Mouse (Mus musculus) liver, adult (tissue): Measurements from ENCODE around the gene Prkn.

Experiments used
- GATA4 ChIP-seq: IDR thresholded peaks from 2 replicates; pipeline ENCODE4 v1.6.1; 2014; ENCODE audit warnings: mild to moderate bottlenecking, low read length; ENCODE audit not compliant: insufficient replicate concordance

Prkn gene

DNA sequence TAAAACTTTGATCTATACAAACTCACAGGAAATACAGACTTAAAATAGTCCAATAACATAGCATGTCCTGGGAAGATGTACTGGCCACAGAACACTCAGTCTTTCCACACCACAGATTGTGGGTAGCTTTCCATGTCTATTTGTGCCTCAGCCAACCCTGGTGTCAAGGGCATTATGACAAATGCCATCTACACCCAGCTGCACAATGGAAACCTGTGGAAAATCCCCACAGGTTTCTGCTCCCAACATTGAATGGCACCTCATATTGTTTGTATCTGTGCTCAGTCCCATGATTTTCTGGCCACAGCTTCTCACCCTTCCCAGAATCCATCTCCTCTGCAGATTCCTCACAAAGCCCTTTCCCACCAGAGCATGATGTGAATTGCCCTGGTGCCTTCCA, 347.2 kb downstream of the Prkn start:
- TF ChIP-seq GATA4 = no peak

DNA sequence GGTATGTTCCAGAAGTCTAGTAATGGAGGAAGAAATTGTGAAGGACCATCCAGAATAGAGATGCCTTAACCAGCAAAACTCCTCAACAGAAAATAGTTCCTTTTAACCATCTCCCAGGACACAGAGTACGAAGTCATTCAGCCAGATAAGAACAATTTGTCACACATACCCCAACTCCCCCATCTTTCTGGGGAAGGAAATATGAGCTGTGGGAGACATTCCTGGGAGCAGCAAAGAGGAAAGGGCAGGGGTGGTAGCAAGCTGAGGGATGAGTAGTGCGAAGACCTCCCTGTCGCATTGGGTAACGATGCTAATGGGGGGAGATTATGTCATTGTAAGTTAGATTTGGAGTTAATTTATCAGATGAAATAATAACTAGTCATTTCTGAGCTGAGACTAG, 348.3 kb downstream of the Prkn start:
- TF ChIP-seq GATA4 = no peak

DNA sequence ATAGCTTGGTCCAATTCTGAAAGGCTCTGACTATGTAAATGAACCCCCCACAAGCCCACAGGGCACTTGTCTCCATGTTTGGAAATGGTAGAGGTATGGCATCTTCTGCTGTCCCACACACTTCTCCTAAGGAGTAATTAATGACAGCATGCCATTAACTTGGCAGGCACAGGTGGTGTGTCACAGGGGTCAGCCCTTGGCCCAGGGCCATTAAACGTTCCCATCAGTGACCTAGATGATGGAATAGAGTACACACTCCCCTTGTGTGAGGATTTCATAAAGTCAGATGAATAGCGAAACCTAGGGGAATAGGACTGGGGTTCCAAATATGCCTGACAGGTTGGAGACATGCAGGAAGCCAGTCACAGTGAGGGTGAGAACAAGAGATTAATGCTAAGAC, 350.1 kb downstream of the Prkn start:
- no peak for TF ChIP-seq GATA4

DNA sequence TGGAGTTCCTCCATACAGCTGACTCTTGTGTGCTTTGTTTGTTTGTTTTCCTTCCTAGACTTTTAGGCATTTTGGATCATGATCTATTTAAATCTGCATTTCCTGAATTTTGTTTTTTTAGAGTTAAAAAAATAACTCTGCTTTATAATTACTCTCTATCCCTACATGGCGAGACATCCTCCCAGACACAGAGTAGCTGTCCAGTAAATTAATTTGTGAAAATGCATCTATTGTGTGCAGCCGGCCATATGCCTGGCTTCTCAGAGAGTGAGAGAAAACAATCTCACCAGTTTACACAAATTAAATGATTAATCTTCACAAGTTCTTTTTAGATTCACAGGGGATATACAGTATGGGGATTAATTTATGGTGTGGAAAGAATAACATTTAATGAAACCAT, 357.9 kb downstream of the Prkn start:
- TF ChIP-seq GATA4 = no peak

- no peak for TF ChIP-seq GATA4
Observed at GRCm38 (mm10) chr17:11211006-11211405, 370.8 kb downstream of the Prkn start.

DNA sequence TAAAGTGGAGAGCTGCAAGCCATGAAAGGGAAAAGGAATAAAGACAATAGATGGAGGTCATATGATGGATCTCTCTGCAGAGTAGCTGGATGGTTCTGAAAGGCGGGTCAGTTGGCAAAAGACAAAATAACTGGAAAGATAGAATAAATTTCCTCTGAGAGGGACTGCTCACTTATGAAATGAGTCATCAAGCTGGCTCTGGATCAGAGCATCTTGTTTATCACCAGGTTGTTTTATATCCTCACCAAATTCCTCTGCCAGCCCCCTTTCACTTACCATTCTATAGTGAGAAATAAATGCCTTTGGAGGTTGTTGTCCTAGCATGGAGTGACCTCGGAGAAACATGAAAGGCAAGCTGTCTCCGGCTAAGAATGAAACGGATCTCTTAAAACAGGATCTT, 371.4 kb downstream of the Prkn start:
- TF ChIP-seq GATA4 = no peak

DNA sequence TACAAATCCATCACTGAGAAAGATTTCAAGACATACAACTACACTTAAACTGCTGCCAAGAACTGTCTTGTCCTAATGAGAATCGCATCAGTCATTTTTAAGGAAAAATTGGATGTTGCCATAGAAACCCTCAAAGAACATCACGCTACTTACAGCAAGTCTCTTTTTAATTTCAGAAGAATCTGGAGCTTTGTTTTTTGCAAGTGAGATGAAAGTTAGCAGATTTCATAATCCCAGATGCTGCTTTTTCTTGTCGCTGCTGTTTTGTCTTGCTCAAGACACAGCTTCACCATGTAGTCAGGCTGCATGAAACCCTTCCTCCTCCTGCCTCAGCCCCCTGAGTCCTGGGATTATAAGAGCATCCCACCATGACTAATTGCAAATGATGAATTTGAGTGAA, 373.5 kb downstream of the Prkn start:
- no peak for TF ChIP-seq GATA4

DNA sequence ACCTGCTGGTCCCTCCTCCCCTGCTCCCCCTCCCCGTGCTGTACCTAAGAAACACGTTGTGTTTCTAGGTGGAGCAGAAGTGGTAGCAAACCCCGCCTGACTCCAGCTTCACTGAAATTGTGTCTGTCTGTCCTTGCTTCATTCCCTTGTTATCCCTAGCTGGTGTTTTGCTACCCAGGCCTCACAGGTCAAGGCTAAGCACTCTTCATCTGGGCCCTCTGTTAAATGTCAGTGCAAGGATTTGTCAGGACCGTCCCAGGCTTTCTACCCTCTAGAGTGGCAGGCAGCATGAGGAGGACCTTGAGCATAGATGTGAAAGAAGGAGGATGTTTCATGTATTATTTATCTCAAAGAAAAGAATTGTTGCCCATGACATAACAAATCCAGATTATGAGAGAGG, 388.8 kb downstream of the Prkn start:
- TF ChIP-seq GATA4 = no peak

DNA sequence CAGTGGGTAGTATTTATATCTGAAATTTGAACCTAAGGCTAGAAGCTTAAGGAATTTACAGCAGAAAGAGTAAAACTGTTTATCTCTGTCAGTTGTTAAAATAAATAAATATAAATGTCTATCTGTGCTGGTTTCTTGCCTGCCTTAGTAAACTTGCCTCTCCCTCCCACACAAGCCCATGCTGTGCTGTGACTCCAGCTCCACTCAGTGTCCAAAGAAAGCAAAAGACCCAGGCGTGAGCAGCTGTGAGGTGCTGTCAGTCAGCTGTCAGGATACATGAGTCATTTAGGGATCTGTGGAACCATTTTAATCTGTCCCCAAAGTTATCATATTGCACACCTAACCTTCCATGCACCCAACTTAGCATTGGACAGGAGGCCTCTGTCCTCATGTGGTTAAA, 389.2 kb downstream of the Prkn start:
- TF ChIP-seq GATA4 = no peak

DNA sequence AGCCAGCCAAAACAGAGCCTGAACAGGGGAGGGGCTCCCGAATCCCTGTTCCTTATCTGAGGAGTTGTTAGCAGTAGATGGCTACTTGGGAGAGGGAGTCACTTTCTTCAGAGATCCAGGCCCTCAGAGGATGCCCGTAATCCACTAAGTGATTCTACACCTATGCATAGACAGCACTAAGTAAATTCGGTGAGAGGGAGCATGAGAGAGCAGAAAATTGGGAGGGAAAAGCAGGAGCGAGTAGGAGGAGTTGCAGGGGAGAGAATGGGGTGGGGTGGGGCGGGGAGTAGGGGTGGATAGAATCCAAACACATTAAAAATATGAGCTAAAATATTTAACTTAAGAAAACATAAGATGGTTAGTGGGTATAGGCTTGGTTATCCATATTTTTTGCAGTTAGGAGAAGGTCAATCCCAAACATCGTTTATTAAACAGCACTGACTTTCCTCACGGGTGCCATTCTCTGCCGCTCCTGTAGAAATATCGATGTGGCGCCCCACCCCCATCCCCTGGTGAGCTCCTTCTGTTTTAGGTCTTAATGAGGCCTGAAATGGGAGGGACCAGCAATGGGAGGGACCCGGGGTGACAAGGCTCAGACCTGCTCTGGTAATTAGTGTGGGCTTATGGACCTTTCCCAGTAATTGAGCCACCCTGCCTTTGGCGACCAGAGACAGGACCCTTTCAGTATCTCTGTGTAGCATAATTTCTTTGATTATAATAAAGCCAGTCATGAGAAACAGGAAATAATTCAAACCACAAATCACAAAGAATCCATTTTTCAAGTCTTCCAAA, 390.6 kb downstream of the Prkn start:
- no peak for TF ChIP-seq GATA4

DNA sequence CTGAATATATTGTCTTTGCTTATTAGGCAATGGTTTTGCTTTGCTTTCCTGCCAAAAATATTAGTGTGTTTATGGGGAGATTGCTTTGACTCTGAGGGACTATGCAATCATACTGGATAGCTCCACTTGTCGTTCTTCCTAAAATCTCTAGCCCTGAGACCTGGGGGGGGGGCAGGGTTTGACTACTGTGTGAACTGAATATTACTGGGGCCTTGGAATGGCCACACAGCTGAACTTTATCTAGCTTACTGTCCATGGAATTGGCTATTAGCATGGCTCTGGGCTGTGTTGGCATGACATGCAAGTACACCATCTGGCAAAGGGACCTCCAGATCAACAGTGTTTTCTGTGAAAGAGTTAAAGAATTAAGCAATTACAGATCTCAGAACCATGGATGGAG, 395.1 kb downstream of the Prkn start:
- no peak for TF ChIP-seq GATA4

DNA sequence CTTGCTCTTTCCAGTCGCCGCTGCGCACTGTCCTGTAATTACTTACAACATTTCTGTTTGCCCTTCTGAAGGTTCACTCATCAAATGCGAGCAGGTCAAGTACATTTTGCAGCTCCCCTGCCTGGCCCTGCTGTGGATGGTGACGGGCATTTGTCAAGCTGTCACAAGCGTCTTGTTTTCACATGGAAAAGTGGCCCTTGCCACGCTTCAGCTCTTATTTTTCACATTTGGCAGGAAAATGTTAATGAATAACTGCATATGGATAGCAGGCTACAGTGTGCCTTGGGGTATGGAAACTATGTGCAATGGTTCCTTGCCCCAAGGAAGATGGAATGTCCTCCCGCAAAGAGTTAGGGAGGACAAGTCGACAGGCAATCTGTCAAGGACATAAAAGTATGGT, 404.9 kb downstream of the Prkn start:
- TF ChIP-seq GATA4 = no peak

DNA sequence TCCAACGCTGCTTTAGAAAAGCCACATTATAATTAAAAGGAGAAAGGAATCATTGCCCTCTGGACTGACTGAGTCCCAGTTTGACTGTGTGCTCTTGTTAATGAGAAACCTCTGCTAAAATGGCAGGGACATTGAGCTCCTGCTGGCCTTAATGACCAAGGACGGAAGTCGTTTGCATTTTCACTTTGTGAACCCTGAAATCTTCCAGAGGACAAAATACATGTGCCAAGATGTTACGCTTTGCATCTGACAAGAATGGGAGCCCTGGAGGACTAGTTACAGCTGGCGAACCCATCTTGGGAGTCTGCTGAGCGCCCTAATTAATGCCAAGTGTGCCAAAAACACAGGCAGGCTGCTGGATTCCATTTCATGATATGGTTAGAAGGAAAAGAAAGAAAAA, 409.0 kb downstream of the Prkn start:
- TF ChIP-seq GATA4 = no peak

DNA sequence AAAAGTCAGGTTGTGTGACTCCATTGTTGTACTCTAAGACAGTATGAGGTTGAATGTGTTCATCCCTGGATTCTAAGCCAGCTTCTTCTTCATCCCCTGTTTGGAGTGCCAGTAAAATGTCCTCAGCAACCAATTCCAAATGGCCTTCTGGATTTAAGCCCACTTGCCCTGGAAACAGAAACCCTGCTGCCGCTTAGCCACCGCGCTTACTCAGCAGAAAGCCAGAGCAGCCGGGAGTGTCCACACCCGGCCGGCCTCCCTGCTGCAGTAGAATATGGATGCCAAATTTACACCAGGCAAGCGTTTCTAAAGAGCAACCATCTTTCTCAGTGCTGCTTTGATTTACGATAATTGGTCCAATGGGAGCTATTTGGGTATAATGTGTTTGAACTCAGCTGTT, 420.5 kb downstream of the Prkn start:
- TF ChIP-seq GATA4 = no peak

DNA sequence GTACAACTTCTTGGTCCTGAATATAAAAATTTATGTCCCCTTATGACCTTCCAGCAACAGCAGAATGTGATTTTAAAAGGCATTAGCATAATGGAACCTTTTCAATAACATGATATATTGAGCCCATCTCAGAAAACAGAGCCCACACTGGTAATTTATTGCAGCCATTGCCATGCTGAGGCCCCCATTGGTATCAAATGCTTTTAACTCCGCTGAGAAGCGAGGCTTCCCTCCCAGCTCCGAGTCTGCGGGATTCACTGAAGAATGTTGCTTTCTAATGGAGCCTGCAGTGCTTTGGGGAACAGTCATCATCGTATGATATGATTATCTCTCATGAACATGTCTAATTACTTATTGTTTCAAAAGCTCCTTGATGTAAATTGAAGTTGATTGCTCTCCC, 421.5 kb downstream of the Prkn start:
- TF ChIP-seq GATA4 = no peak

DNA sequence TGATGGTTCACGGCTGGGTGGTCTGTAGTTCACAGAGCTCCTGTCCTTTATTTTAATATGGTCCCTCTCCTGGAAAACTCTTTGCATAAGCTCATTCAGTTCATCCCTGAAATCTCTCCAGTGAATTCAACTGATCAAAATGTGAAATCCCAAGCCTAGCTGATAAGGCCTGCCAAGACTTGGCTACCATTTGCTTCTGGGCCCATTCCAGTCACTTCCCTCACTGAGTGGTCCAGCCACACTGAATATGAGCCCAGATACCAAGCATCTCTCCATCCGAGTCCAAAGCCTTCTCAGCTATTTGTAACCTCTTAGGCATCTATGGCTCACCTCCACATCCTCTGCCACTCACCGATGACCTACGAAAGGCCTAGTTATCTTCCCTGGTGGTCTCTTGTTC, 427.8 kb downstream of the Prkn start:
- no peak for TF ChIP-seq GATA4

DNA sequence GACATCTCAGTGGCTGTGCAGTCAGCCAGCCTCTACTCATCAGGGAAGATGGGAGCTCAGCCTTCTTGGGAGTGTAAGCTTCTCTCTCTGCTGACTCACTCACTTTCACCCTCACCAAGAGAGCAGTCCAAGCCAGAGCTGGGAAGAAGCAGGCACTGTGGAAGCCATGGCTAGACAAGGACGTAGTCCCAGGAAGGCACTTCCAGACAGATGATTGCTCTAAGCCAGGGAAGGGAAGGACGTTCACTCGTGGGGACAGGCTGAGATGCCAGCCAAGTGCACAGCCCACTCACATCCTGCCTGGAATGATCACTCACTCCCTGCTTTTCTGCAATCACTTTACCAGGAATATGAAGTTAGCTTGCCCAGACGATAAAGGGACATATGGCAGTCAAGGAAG, 430.0 kb downstream of the Prkn start:
- no peak for TF ChIP-seq GATA4

- no peak for TF ChIP-seq GATA4
Observed at GRCm38 (mm10) chr17:11271876-11272275, 431.7 kb downstream of the Prkn start.

DNA sequence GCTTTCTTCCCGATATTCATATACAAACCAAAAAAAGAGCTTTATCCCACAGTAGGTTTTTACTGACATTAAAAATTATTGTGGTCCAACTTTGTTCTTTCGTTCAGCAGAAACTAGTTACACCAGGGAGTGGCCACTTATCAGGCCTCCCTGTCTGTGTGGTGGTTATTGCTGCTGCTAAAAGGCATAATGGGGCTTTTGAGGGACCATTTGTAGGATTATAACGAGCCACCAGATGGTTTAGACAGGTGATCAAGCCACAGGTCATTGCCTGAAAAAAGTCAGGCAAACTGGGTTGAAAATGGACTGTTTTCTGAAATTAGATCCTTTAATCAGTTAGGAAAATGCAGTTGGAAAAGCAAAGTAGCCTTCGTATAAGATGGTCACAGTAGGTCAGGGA, 444.1 kb downstream of the Prkn start:
- TF ChIP-seq GATA4 = no peak
